Mouse (Mus musculus) lung, adult 2 months (tissue): ENCODE results near the gene Gm17660.

ENCODE experiments used
- CTCF ChIP-seq: fragments of 200-500 bp; IDR thresholded peaks from 2 replicates; pipeline ENCODE4 v1.5.1; 2011; ENCODE audit warnings: mild to moderate bottlenecking, low read length, control low read depth; ENCODE audit not compliant: insufficient read depth
- POLR2A ChIP-seq: fragments of 200-500 bp; IDR thresholded peaks from 2 replicates; pipeline ENCODE4 v1.6.1; 2011; ENCODE audit warnings: low read depth, mild to moderate bottlenecking, control low read depth, low read length, borderline replicate concordance; ENCODE audit errors: extremely low read depth

DNA sequence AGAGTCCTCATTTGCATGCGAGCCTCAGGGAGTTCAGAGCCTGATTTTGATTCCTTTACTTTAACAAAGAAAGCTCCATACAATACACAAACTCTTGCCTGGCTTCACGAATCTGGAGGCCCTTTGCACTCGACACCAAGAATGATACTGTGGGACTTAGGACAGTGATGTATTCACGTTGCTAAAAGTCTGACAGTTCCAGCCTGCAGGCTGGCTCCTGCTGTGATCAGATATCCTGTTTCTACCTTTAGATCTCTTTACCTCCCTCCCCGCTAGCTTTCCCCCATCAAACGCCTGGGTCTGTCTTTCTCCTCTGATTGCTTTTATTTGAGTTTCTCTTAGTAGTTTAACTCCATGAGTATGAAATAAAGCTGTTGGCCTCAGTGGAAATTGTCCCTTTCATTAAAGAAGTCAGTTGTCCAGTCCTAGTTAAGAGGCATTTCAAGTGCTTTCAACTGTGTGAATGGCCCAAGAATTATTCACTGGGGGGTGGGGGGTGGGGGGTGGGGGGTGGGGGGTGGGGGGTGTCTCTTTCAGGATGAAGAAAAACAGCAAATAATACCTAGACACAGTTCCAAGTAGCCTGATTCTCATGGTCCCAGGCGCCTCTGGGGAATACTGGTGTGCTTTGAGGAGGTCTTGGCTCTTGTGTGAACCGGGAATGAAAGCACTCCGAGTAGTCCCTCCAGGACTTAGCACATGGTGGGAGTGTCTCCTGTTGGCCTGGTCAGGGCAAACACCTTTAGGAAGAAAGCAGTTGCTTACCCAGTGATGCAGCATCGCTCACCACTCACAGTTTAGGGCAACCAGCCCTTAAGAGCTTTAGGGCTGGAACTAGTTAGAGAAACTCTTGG, 24.5 kb upstream of the Gm17660 start:
- TF ChIP-seq CTCF (no peak), POLR2A (no peak)
